Mouse (Mus musculus) bone marrow macrophage, adult 2 months (primary cell): ENCODE measurements around the gene Pin1. TPM values are rescaled to one million over a fixed set of nuclear protein-coding genes. Genes with fewer than 3 reads are reported as not detected.
"Not testable (repeated sequence)": the region's sequence is repeated elsewhere in the genome, so short reads cannot be mapped to it uniquely, and the experiment has no call there.

Experiments used
- H3K27ac ChIP-seq: 2 replicates; pipeline ENCODE4 v1.5.1; 2012; ENCODE audit warnings: low read depth, low read length; ENCODE audit not compliant: insufficient read depth
- H3K4me1 ChIP-seq: 2 replicates; pipeline ENCODE4 v1.6.1; 2012; ENCODE audit warnings: low read length; ENCODE audit not compliant: control insufficient read depth, insufficient read depth
- H3K4me3 ChIP-seq: 2 replicates; pipeline ENCODE4 v1.5.1; 2012; ENCODE audit warnings: mild to moderate bottlenecking, low read length, moderate library complexity; ENCODE audit not compliant: insufficient read depth
- CTCF ChIP-seq: IDR thresholded peaks from 2 replicates; pipeline ENCODE4 v1.5.1; 2012; ENCODE audit warnings: low read depth, mild to moderate bottlenecking, low read length, moderate library complexity
- POLR2A ChIP-seq: IDR thresholded peaks from 2 replicates; pipeline ENCODE4 v1.6.1; 2012; ENCODE audit warnings: mild to moderate bottlenecking, low read depth, low read length, borderline replicate concordance
- polyA plus RNA-seq: library from polyadenylated mRNA; stranded (reverse); fragments of >200 nt; gene quantifications from 2 replicates; pipeline ENCODE4 v1.2.4, GENCODE M21; 2012; ENCODE audit not compliant: missing spikeins, insufficient read depth, insufficient read length

The Pin1 gene
- 11.4 and 11.5 TPM in 2 replicates for polyA plus RNA-seq

DNA sequence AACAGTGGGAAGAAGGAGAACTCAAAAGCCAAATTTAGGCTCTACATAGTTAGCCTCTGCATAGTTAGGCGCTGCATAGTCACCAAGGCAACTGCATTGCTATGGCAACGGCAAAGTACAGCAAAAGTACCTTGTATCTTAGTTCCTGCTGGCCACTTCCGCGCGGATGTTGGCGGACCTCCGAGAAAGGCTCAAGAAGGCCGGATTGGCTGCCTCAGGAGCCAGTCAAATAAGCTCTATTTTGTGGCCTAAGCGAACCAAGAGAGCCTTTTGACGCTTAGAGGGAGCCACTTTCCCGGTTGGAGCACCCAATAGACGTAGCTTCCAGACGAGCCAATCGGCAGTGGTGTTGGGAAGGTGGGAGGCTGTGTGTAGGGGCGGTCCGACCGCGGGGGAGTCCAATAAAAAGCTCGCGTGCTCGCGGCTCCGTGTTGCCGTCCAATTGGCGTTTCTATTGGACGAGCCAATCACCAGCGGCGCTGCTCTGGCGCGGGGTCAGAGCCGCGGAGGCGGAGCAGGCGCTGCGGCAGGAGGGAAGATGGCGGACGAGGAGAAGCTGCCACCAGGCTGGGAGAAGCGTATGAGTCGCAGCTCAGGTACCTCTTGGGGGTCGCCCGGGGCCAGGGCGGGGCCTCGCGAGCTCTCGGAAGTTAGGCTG is at the start of gene Pin1:
TSS of gene Pin1 (plus strand) at position 494 of the 658 bp plus-strand sequence.
- Histone ChIP-seq H3K4me1 (peaks cover 10% of the 10 kb centered on the region; the same call in 1 of the 2 replicates), H3K4me3 (peak within 1 kb of the TSS; percentile 99), H3K27ac (peak within 1 kb of the TSS; percentile 4; the same call in 1 of the 2 replicates)
- no peak for TF ChIP-seq POLR2A
- no peak for TF ChIP-seq CTCF

GRCm38 (mm10) chr9:20606269-20606668 is 45.6 kb upstream of the Pin1 start:
- 0 out of 2 replicates have a peak, but pooled peaks cover 2% of the 10 kb centered on the region for H3K4me1 ChIP-seq

GRCm38 (mm10) chr9:20607100-20607974 is 44.6 kb upstream of the Pin1 start:
- peak overlapping the region; percentile 70 for H3K4me3 ChIP-seq
- TF ChIP-seq CTCF, result no peak
- TF ChIP-seq POLR2A, result peak; percentile 54; the same call in 1 of the 2 replicates
- H3K27ac ChIP-seq, result peak overlapping the region; percentile 99

More at GRCm38 (mm10) chr9:20606269-20606668, 45.6 kb upstream of the Pin1 start:
- Histone ChIP-seq H3K4me3 (no peak overlapping the region), H3K27ac (no peak overlapping the region)
- TF ChIP-seq POLR2A (no peak), CTCF (no peak)

DNA sequence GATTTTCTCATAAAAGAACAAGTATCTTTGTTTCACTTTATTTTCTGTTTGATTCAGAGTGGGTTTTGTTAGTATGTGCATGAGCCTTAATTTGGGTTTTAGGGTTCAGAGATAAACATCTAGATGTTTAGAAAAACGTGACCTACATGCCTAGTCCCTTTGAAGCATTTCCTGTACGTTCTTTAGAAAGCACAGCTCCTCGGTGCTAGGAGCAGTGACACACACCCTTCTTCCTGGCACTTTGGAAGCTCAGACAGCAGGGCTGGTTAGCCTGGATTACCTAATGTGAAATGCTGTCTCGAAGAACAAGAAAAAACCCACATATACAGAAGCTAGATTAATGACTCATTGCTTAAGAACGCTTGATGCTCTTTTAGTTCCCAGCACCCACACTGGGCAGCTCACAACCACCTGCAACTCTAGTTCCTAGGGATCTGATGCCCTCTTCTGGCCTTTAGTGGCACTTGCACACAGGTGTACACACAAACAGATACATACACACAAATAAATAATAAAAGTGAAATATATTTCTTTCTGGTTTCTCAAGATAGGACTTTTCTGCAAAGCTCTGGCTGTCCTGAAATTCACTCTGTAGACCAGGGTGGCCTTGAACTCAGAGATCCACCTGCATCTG is 41.9 kb upstream of the Pin1 start:
- TF ChIP-seq CTCF (no peak), POLR2A (no peak)
- no peak overlapping the region for H3K27ac ChIP-seq

More at GRCm38 (mm10) chr9:20607100-20607974, 44.6 kb upstream of the Pin1 start:
- H3K4me1 ChIP-seq, result no peaks in the 10 kb centered on the region

GRCm38 (mm10) chr9:20611976-20612375 is 39.9 kb upstream of the Pin1 start:
- H3K27ac ChIP-seq, result no peak overlapping the region
- H3K4me3 ChIP-seq, result no peak overlapping the region
- no peak for TF ChIP-seq CTCF
- TF ChIP-seq POLR2A, result no peak
- H3K4me1 ChIP-seq, result no peaks in the 10 kb centered on the region

More for the DNA sequence above, 41.9 kb upstream of the Pin1 start:
- no peak overlapping the region for H3K4me3 ChIP-seq
- H3K4me1 ChIP-seq, result no peaks in the 10 kb centered on the region

DNA sequence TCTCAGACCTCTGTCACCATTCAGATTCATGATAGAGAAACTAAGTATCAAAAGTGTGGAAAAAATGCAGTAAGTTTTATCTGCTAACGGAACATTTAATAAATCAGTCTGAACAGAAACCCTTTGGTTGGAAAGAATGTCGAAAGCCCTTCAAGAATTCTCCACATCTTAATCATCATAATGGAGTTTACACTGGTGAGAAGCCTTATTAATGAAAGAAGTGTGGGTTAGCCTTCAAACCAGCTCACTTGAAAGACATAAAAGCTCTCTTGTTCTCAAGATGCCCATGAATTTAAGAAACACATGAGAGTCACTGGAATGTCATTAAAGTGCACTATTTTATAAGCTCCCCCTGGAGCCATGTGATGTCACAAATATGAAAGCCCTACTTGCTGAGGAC is 35.2 kb upstream of the Pin1 start:
- no peak overlapping the region for H3K27ac ChIP-seq
- no peaks in the 10 kb centered on the region for H3K4me1 ChIP-seq
- H3K4me3 ChIP-seq, result no peak overlapping the region
- TF ChIP-seq POLR2A (no peak), CTCF (no peak)

GRCm38 (mm10) chr9:20631332-20631731 is 20.6 kb upstream of the Pin1 start:
- TF ChIP-seq POLR2A, result no peak
- TF ChIP-seq CTCF, result no peak
- Histone ChIP-seq H3K4me1 (0 out of 2 replicates have a peak, but pooled peaks cover 3% of the 10 kb centered on the region), H3K27ac (no peak overlapping the region)

DNA sequence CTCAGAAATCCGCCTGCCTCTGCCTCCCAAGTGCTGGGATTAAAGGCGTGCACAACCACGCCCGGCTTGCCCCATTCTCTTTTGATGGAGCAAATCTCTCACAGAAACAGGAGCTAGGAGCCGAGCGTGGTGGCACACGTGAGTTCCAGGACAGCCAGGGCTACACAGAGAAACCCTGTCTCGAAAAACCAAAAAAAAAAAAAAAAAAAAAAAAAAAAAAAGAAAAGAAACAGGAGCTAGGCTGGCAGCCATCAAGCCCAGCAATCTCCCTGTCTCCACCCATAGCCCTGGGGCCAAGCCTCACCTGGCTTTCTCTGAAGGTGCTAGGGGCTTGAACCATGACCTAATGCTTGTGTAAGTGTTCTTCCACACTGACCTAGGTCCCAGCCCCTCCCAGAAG is 16.2 kb upstream of the Pin1 start:
- H3K4me1 ChIP-seq, H3K27ac ChIP-seq, H3K4me3 ChIP-seq: not testable (repeated sequence)

More at GRCm38 (mm10) chr9:20631332-20631731, 20.6 kb upstream of the Pin1 start:
- no peak overlapping the region for H3K4me3 ChIP-seq

DNA sequence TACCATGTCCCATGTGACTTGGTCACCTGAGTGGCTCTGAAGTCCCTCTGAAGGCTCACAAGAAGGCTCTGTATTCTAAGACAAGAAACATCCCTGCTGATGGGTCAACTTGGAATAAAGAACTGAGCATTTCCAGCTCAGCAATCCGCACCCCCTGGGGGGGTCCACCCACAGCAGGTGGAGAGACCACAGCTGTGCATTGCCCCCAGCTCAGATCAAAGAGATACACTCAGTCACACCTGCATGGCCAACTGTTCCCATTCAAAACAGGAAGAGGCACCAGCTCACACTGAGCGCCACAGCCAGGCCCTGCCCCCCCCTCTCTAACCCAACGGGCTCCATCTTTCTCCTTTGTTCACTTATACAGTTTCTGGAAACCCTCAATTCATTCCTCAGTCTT is 15.6 kb upstream of the Pin1 start:
- TF ChIP-seq POLR2A (no peak), CTCF (no peak)
- Histone ChIP-seq H3K27ac (no peak overlapping the region), H3K4me1 (peaks cover 4% of the 10 kb centered on the region; the same call in 1 of the 2 replicates), H3K4me3 (no peak overlapping the region)

- no peak overlapping the region for H3K4me3 ChIP-seq
- TF ChIP-seq POLR2A, result no peak
- TF ChIP-seq CTCF, result no peak
- no peak overlapping the region for H3K27ac ChIP-seq
- H3K4me1 ChIP-seq, result peaks cover 5% of the 10 kb centered on the region
These were observed 15.1 kb upstream of the Pin1 start for GRCm38 (mm10) chr9:20636790-20637189.
